Comparison of ENCODE assay signal across 8 mouse cellular contexts in the genomic region with DNA sequence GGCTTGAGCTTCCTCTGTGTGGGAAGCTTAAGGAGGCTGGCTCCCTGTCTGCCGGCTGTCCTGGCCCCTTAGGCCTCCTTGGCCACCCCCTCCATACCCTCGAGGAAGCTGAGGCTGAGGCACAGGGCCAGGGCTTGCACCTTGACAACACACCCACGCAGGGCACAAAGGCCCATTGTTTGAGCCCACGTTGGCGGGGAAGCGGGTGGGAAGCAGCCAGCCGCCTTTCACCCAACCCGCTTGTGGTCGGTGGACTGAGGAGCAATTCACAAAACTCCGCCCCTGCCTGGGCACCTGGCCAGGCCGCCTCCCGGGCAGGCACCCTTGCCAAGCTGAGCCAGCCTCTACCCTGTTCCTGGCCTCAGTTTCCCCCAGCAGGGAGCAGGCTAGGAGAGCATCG. TPM values are rescaled to one million over a fixed set of nuclear protein-coding genes. Genes with fewer than 3 reads are reported as not detected.
A peak's percentile ranks its signal among the peaks of the same experiment; 100 is the strongest.
DNase-seq lines count a peak whose midpoint lies in the region; ATAC-seq and TF ChIP-seq lines count a peak whose summit lies in the region.

No protein-coding gene starts in this region.

- H3K9ac ChIP-seq in hindbrain, embryonic 12.5 days = no peak overlapping the region
- no peak overlapping the region; the same call in 1 of the 2 replicates for H3K9ac ChIP-seq in hindbrain, embryonic 13.5 days
- H3K9ac ChIP-seq in hindbrain, postnatal 0 days (replicated peaks; ENCODE audit: low read length) = no peak overlapping the region

- no peak overlapping the region for H3K4me2 ChIP-seq in hindbrain, embryonic 12.5 days (replicated peaks)
- no peak overlapping the region for H3K4me2 ChIP-seq in hindbrain, embryonic 13.5 days
- H3K4me2 ChIP-seq in hindbrain, postnatal 0 days (ENCODE audit: low read depth, low read length) = no peak overlapping the region

- H3K27ac ChIP-seq in hindbrain, embryonic 12.5 days = no peak overlapping the region
- no peak overlapping the region for H3K27ac ChIP-seq in hindbrain, embryonic 13.5 days
- H3K27ac ChIP-seq in hindbrain, postnatal 0 days = no peak overlapping the region
- no peak overlapping the region for H3K27ac ChIP-seq in left cerebral cortex, adult 2 months

- H3K4me1 ChIP-seq in hindbrain, embryonic 12.5 days = peaks cover 6% of the 10 kb centered on the region; the same call in 1 of the 2 replicates
- peaks cover 6% of the 10 kb centered on the region for H3K4me1 ChIP-seq in hindbrain, embryonic 13.5 days (replicated peaks)
- no peaks in the 10 kb centered on the region for H3K4me1 ChIP-seq in hindbrain, postnatal 0 days (ENCODE audit: insufficient read depth, low read length)

- no peak for TF ChIP-seq CTCF in hindbrain, postnatal 0 days (IDR thresholded peaks at IDR 0.05; ENCODE audit: low read depth)
- no peak for TF ChIP-seq CTCF in left cerebral cortex, adult 2 months (IDR thresholded peaks at IDR 0.05)

- no peak overlapping the region for H3K4me3 ChIP-seq in hindbrain, embryonic 12.5 days
- H3K4me3 ChIP-seq in hindbrain, embryonic 13.5 days = no peak overlapping the region
- no peak overlapping the region for H3K4me3 ChIP-seq in hindbrain, postnatal 0 days (ENCODE audit: low read length)
- no peak overlapping the region for H3K4me3 ChIP-seq in left cerebral cortex, adult 2 months

- no peaks in the 10 kb centered on the region for H3K36me3 ChIP-seq in hindbrain, embryonic 12.5 days
- no peaks in the 10 kb centered on the region for H3K36me3 ChIP-seq in hindbrain, embryonic 13.5 days
- no peaks in the 10 kb centered on the region for H3K36me3 ChIP-seq in hindbrain, postnatal 0 days (ENCODE audit: insufficient read depth, low read length)

- DNase-seq in brain, embryonic 18.5 days (ENCODE audit: low read depth, low spot score) = peak; percentile 26
- DNase-seq in hindbrain, postnatal 0 days (ENCODE audit: low spot score) = peak; percentile 68
- peak; percentile 36 to 65 for DNase-seq in left cerebral cortex, adult 2 months (ENCODE audit: extremely low spot score in 1 of 2, low spot score in 2 of 2)
- DNase-seq in ovary, postnatal 10 days (ENCODE audit: low spot score) = peak; percentile 41
- no peak for DNase-seq in T-cell, adult 2 months (ENCODE audit: low spot score)

- peaks cover 6% of the 10 kb centered on the region for H3K27me3 ChIP-seq in hindbrain, embryonic 12.5 days
- no peaks in the 10 kb centered on the region for H3K27me3 ChIP-seq in hindbrain, embryonic 13.5 days
- H3K27me3 ChIP-seq in hindbrain, postnatal 0 days (ENCODE audit: insufficient read depth, low read length) = no peaks in the 10 kb centered on the region

- intact Hi-C loops in left cerebral cortex, adult 2 months (cut with DNase I) = no loop called here

- WGBS in hindbrain, embryonic 12.5 days = 35% methylated on average over 13 of the region's 13 CpGs
- WGBS in hindbrain, embryonic 13.5 days = 44% methylated on average over 13 of the region's 13 CpGs
- WGBS in hindbrain, postnatal 0 days = 40% methylated on average over 13 of the region's 13 CpGs

- peak; percentile 43; the same call in 1 of the 2 replicates for ATAC-seq in hindbrain, embryonic 12.5 days (ENCODE audit: low FRiP score)
- ATAC-seq in hindbrain, embryonic 13.5 days (ENCODE audit: low FRiP score) = no peak; the same call in 1 of the 2 replicates
- ATAC-seq in hindbrain, postnatal 0 days = peak; percentile 75
- no peak for ATAC-seq in megakaryocyte, adult 5-6 weeks (ENCODE audit: poor library complexity, severe bottlenecking)

- H3K9me3 ChIP-seq in hindbrain, embryonic 12.5 days (replicated peaks) = no peaks in the 10 kb centered on the region
- H3K9me3 ChIP-seq in hindbrain, embryonic 13.5 days = no peaks in the 10 kb centered on the region
- H3K9me3 ChIP-seq in hindbrain, postnatal 0 days (ENCODE audit: low read length) = no peaks in the 10 kb centered on the region

RNA-seq across cellular contexts. Expression of a gene that starts 37.5 kb away (rescaled TPM):
- 39.0 and 43.9 TPM in 2 replicates for polyA plus RNA-seq in hindbrain, embryonic 12.5 days (2016; fragmentation: Nextera tagmentation; extraction: Ambion mirVana)
- 30.8 and 33.5 TPM in 2 replicates for polyA plus RNA-seq in hindbrain, embryonic 13.5 days (2015; fragmentation: Nextera tagmentation; extraction: Ambion mirVana)
- 70.0 and 79.9 TPM in 2 replicates for total RNA-seq in hindbrain, postnatal 0 days (2014; rRNA removed)
- polyA plus RNA-seq in hindbrain, postnatal 0 days (2015; fragmentation: Nextera tagmentation; extraction: Ambion mirVana) = 41.4 and 42.0 TPM in 2 replicates
- total RNA-seq in left cerebral cortex, adult 2 months (2021) = 10 to 100 TPM; 42.3 to 43.0 TPM
- total RNA-seq in megakaryocyte, adult 5-6 weeks (2015) = 25.1 and 35.7 TPM in 2 replicates
- 40.6 and 43.1 TPM in 2 replicates for total RNA-seq in megakaryocyte, adult 5-6 weeks (2017)

RNA-seq across cellular contexts. Expression of a gene that starts 38.4 kb away (rescaled TPM):
- 4.1 and 4.5 TPM in 2 replicates for polyA plus RNA-seq in hindbrain, embryonic 12.5 days (2016; fragmentation: Nextera tagmentation; extraction: Ambion mirVana)
- polyA plus RNA-seq in hindbrain, embryonic 13.5 days (2015; fragmentation: Nextera tagmentation; extraction: Ambion mirVana) = 0.60 and 0.88 TPM in 2 replicates
- 8.1 and 8.7 TPM in 2 replicates for total RNA-seq in hindbrain, postnatal 0 days (2014; rRNA removed)
- 5.2 and 5.7 TPM in 2 replicates for polyA plus RNA-seq in hindbrain, postnatal 0 days (2015; fragmentation: Nextera tagmentation; extraction: Ambion mirVana)
- 10 to 100 TPM; 15.1 to 19.2 TPM for total RNA-seq in left cerebral cortex, adult 2 months (2021)
- total RNA-seq in megakaryocyte, adult 5-6 weeks (2015) = 79.3 and 125 TPM in 2 replicates
- total RNA-seq in megakaryocyte, adult 5-6 weeks (2017) = 55.5 and 59.5 TPM in 2 replicates

Comparison
In these comparisons a context has a peak if more than half of its experiments do, and no peak if none do; other contexts are left out.
1. ATAC-seq: peak in hindbrain, embryonic 12.5 days (single experiment) and hindbrain, postnatal 0 days (single experiment); none in hindbrain, embryonic 13.5 days (single experiment) and megakaryocyte, adult 5-6 weeks (single experiment).